Mouse (Mus musculus): ENCODE data around the gene Sp1. TPM values are rescaled to one million over a fixed set of nuclear protein-coding genes. Genes with fewer than 3 reads are reported as not detected.

Gene Sp1
- polyA plus RNA-seq, 1 experiment from 2014 or later, result 10.3 TPM

DNA sequence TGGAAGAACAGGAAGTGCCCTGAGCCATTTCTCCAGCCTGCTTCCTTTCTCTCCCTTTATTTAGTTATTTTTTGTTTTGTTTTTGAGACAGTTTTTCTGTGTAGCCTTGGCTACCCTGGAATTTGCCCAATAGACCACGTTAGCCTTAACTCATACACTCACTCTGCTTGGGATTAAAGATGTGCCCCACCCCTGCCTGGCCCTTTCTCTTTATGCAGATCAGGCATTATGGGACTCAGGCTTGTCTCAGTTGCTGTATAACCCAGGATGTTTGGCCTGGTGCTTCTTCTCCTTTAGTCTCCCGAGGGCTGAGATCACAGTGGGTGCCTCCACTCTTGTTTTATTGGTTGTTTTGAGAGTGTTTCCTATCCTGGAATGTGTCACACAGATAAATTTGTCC, 13.4 kb upstream of the Sp1 start:
- H3K27ac ChIP-seq (ENCODE audit: low read length), result peak overlapping the region; percentile 41; the same call in 1 of the 2 replicates
- H3K4me1 ChIP-seq (ENCODE audit: control insufficient read depth, insufficient read depth, low read length), result peaks cover 10% of the 10 kb centered on the region; the same call in 1 of the 2 replicates
- H3K36me3 ChIP-seq (ENCODE audit: control insufficient read depth, insufficient read depth, low read length), result no peaks in the 10 kb centered on the region
- no peak overlapping the region for H3K4me2 ChIP-seq (ENCODE audit: low read depth, low read length)
- no peaks in the 10 kb centered on the region for H3K9me3 ChIP-seq (replicated peaks; ENCODE audit: control insufficient read depth, low read length)
- ATAC-seq (ENCODE audit: insufficient read depth, low FRiP score), result no peak
- no peak overlapping the region for H3K4me3 ChIP-seq (replicated peaks; ENCODE audit: low read length)
- H3K27me3 ChIP-seq (ENCODE audit: control insufficient read depth, insufficient read depth, low read length), result no peaks in the 10 kb centered on the region
- 51% methylated on average over 2 of the region's 2 CpGs for WGBS
- no peak overlapping the region for H3K9ac ChIP-seq (ENCODE audit: low read length)

DNA sequence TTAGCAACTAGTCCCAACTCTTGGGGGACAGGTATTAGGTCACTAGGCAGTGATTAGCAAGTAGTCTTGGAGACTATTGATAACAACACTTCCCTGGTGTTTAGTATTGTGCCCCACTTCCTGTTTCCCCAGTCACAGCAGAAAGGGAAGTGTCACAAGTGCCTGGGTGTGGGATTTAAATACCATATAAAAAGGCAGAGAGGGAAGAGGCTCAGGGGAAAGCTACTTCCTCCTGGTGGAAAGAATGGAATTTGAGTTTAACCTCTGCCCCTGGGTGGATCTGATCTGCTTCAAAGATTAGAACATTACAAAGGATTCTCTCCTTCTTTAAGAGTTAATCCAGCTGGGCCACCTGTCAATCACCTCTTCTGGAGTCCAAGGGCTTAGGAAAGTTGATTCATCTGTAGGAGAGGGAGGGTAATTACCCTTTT, 12.3 kb upstream of the Sp1 start:
- Histone ChIP-seq H3K27me3 (ENCODE audit: control insufficient read depth, insufficient read depth, low read length) (no peaks in the 10 kb centered on the region), H3K4me3 (replicated peaks; ENCODE audit: low read length) (no peak overlapping the region), H3K27ac (ENCODE audit: low read length) (peak overlapping the region; percentile 89), H3K4me2 (ENCODE audit: low read depth, low read length) (no peak overlapping the region), H3K4me1 (ENCODE audit: control insufficient read depth, insufficient read depth, low read length) (peaks cover 10% of the 10 kb centered on the region; the same call in 1 of the 2 replicates), H3K9me3 (replicated peaks; ENCODE audit: control insufficient read depth, low read length) (no peaks in the 10 kb centered on the region), H3K9ac (ENCODE audit: low read length) (0 out of 2 replicates have a peak overlapping the region, but pooled peaks have one; percentile 28), H3K36me3 (ENCODE audit: control insufficient read depth, insufficient read depth, low read length) (no peaks in the 10 kb centered on the region)
- ATAC-seq (ENCODE audit: insufficient read depth, low FRiP score), result peak; percentile 51

DNA sequence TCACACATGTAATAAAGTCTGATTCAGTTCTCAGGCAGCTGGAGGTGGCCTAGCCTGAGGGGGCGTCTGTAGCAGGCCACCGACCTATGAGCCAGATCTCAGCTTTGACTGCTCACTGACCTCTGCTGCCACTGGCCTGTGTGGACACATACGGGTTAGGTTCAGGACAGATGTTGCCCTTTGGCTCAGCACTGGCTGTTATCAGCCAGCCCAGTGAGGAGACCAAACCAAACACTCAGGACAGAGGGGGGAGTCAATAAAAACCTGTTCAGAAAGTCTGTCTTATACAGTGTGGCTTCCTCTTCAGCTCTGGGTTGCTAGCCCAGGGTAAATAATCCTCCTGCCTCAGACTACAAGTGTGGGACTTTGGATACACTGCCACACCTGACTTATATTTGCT, 10.9 kb upstream of the Sp1 start:
- no peaks in the 10 kb centered on the region for H3K9me3 ChIP-seq (replicated peaks; ENCODE audit: control insufficient read depth, low read length)
- peaks cover 22% of the 10 kb centered on the region for H3K4me1 ChIP-seq (ENCODE audit: control insufficient read depth, insufficient read depth, low read length)
- peak overlapping the region; percentile 89 for H3K27ac ChIP-seq (ENCODE audit: low read length)
- no peak overlapping the region for H3K4me2 ChIP-seq (ENCODE audit: low read depth, low read length)
- H3K9ac ChIP-seq (ENCODE audit: low read length), result 0 out of 2 replicates have a peak overlapping the region, but pooled peaks have one; percentile 46
- peak; percentile 61 for ATAC-seq (ENCODE audit: insufficient read depth, low FRiP score)
- H3K27me3 ChIP-seq (ENCODE audit: control insufficient read depth, insufficient read depth, low read length), result no peaks in the 10 kb centered on the region
- no peaks in the 10 kb centered on the region for H3K36me3 ChIP-seq (ENCODE audit: control insufficient read depth, insufficient read depth, low read length)
- H3K4me3 ChIP-seq (replicated peaks; ENCODE audit: low read length), result no peak overlapping the region
- 4% methylated on average over 3 of the region's 3 CpGs for WGBS

DNA sequence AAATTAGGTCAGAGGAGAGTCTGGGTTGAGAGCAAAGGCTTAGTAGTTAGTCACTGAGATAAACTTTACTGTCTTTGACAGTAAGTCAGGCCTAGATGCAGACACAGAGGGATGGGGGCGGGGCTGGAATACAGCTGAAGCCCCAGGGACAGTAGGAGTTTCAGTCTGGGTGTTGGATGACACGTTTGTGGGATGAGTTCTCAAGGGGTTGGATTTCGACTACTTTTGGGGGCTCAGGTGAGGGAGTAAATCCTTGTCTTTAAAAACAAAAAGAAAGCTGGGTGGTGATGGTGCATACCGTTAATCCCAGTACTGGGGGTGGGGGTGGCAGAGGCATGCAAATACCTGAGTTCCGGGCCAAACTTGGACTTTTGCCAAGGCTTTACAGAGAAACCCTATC, 7.3 kb upstream of the Sp1 start:
- ATAC-seq (ENCODE audit: insufficient read depth, low FRiP score), result no peak
- peak overlapping the region; percentile 98 for H3K27ac ChIP-seq (ENCODE audit: low read length)
- H3K9ac ChIP-seq (ENCODE audit: low read length), result no peak overlapping the region; the same call in 1 of the 2 replicates
- peaks cover 25% of the 10 kb centered on the region for H3K4me1 ChIP-seq (ENCODE audit: control insufficient read depth, insufficient read depth, low read length)
- WGBS, result 29% methylated on average over 5 of the region's 5 CpGs
- peak overlapping the region; percentile 75 for H3K4me2 ChIP-seq (ENCODE audit: low read depth, low read length)
- no peaks in the 10 kb centered on the region for H3K36me3 ChIP-seq (ENCODE audit: control insufficient read depth, insufficient read depth, low read length)
- H3K4me3 ChIP-seq (replicated peaks; ENCODE audit: low read length), result peak overlapping the region; percentile 54; the same call in 1 of the 2 replicates
- H3K9me3 ChIP-seq (replicated peaks; ENCODE audit: control insufficient read depth, low read length), result no peaks in the 10 kb centered on the region
- no peaks in the 10 kb centered on the region for H3K27me3 ChIP-seq (ENCODE audit: control insufficient read depth, insufficient read depth, low read length)

GRCm38 (mm10) chr15:102399229-102400221, 6.4 kb upstream of the Sp1 start:
- H3K4me2 ChIP-seq (ENCODE audit: low read depth, low read length), result peak overlapping the region; percentile 75
- peaks cover 25% of the 10 kb centered on the region for H3K4me1 ChIP-seq (ENCODE audit: control insufficient read depth, insufficient read depth, low read length)
- ATAC-seq (ENCODE audit: insufficient read depth, low FRiP score), result peak; percentile 91
- no peaks in the 10 kb centered on the region for H3K36me3 ChIP-seq (ENCODE audit: control insufficient read depth, insufficient read depth, low read length)
- H3K9ac ChIP-seq (ENCODE audit: low read length), result peak overlapping the region; percentile 83
- H3K27ac ChIP-seq (ENCODE audit: low read length), result peak overlapping the region; percentile 98
- 3% methylated on average over 34 of the region's 34 CpGs for WGBS
- H3K4me3 ChIP-seq (replicated peaks; ENCODE audit: low read length), result peak overlapping the region; percentile 54
- no peaks in the 10 kb centered on the region for H3K9me3 ChIP-seq (replicated peaks; ENCODE audit: control insufficient read depth, low read length)
- no peaks in the 10 kb centered on the region for H3K27me3 ChIP-seq (ENCODE audit: control insufficient read depth, insufficient read depth, low read length)

- 80% methylated on average over 10 of the region's 10 CpGs for WGBS
- H3K27ac ChIP-seq (ENCODE audit: low read length), result peak overlapping the region; percentile 98
- peak overlapping the region; percentile 75; the same call in 1 of the 2 replicates for H3K4me2 ChIP-seq (ENCODE audit: low read depth, low read length)
- no peaks in the 10 kb centered on the region for H3K9me3 ChIP-seq (replicated peaks; ENCODE audit: control insufficient read depth, low read length)
- no peak overlapping the region for H3K9ac ChIP-seq (ENCODE audit: low read length)
- H3K4me3 ChIP-seq (replicated peaks; ENCODE audit: low read length), result no peak overlapping the region
- peaks cover 16% of the 10 kb centered on the region for H3K4me1 ChIP-seq (ENCODE audit: control insufficient read depth, insufficient read depth, low read length)
- H3K36me3 ChIP-seq (ENCODE audit: control insufficient read depth, insufficient read depth, low read length), result no peaks in the 10 kb centered on the region
- no peak for ATAC-seq (ENCODE audit: insufficient read depth, low FRiP score)
- H3K27me3 ChIP-seq (ENCODE audit: control insufficient read depth, insufficient read depth, low read length), result no peaks in the 10 kb centered on the region
Measured at GRCm38 (mm10) chr15:102400476-102401045, 5.4 kb upstream of the Sp1 start.

DNA sequence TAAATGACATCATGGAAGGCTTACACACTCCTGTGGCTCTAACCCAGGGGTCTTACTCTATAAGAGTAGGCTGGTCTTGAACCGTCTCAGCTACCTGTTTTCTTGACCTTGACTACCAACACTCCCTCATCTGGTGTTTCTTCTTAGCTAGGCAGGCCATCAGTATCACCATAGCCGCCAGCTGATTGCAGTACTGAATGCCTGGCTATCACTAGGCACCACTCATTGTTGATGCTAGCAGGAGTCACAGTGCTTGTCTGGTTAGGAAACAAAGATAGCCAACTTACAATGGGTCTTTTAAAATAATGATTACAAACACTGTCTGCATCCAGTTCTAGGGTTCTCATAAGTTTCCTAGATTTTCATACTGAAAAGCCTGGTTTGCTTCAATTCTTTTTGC, 4.7 kb upstream of the Sp1 start:
- ATAC-seq (ENCODE audit: insufficient read depth, low FRiP score), result no peak
- 75% methylated on average over 2 of the region's 2 CpGs for WGBS
- Histone ChIP-seq H3K4me2 (ENCODE audit: low read depth, low read length) (no peak overlapping the region), H3K27me3 (ENCODE audit: control insufficient read depth, insufficient read depth, low read length) (no peaks in the 10 kb centered on the region), H3K9ac (ENCODE audit: low read length) (no peak overlapping the region), H3K36me3 (ENCODE audit: control insufficient read depth, insufficient read depth, low read length) (no peaks in the 10 kb centered on the region), H3K4me3 (replicated peaks; ENCODE audit: low read length) (no peak overlapping the region), H3K27ac (ENCODE audit: low read length) (no peak overlapping the region), H3K4me1 (ENCODE audit: control insufficient read depth, insufficient read depth, low read length) (peaks cover 15% of the 10 kb centered on the region), H3K9me3 (replicated peaks; ENCODE audit: control insufficient read depth, low read length) (no peaks in the 10 kb centered on the region)

DNA sequence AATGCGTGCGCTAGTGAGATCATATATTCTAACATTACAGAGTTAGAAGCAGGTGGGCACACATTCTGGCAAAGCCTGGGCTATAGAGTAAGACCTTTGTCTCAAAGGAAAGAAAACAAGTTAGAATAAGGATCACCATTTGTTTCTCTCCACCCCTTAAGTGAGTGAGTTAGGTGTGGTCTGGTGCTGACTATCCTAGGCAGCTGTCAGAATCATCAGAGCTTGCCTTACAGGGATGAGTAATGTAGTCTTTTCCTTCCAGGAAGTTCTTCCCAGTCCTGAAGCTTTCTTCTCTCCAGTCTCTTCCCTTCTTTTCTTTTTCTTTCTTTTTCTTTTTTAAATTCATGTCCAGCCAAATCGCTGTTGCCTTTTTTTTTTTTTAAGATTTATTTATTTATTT, 3.7 kb upstream of the Sp1 start:
- H3K4me2 ChIP-seq (ENCODE audit: low read depth, low read length), result no peak overlapping the region
- ATAC-seq (ENCODE audit: insufficient read depth, low FRiP score), result no peak
- 93% methylated on average over 3 of the region's 3 CpGs for WGBS
- H3K9ac ChIP-seq (ENCODE audit: low read length), result no peak overlapping the region
- peaks cover 18% of the 10 kb centered on the region for H3K4me1 ChIP-seq (ENCODE audit: control insufficient read depth, insufficient read depth, low read length)
- H3K27ac ChIP-seq (ENCODE audit: low read length), result no peak overlapping the region
- H3K9me3 ChIP-seq (replicated peaks; ENCODE audit: control insufficient read depth, low read length), result no peaks in the 10 kb centered on the region
- H3K4me3 ChIP-seq (replicated peaks; ENCODE audit: low read length), result no peak overlapping the region
- H3K27me3 ChIP-seq (ENCODE audit: control insufficient read depth, insufficient read depth, low read length), result no peaks in the 10 kb centered on the region
- no peaks in the 10 kb centered on the region for H3K36me3 ChIP-seq (ENCODE audit: control insufficient read depth, insufficient read depth, low read length)

Data from stomach, embryonic 16.5 days (tissue).